Mouse (Mus musculus): ENCODE measurements around the gene Rdh11. TPM values are rescaled to one million over a fixed set of nuclear protein-coding genes. Genes with fewer than 3 reads are reported as not detected.
"Not testable (repeated sequence)": the region's sequence is repeated elsewhere in the genome, so short reads cannot be mapped to it uniquely, and the experiment has no call there.

Rdh11 gene
- total RNA-seq (2021) = 1 to 10 TPM; 2.3 to 3.1 TPM

DNA sequence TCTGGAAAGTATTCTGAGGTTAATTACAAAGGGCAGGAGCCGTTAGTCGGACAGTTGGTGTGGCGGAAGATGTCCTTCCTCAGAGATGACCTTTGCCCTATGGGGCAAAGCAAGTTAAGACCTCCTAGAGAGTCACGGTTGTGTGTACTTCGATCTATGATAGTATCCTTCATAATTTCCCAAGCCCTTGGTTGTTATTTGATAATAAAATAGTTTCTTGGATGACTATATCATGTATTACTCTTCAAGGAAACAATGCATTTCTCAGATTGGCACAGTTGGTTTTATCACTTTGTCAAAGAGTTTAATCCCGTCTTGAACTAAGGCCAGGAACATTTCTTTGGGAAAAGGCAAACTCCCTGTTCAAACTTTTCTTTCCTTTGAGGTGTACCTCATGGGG lies at the start of gene Rdh11:
Gene Rdh11 (minus strand): TSS at position 101 of the 400 bp plus-strand sequence.
- DNase-seq (ENCODE audit: low spot score) = no peak
- intact Hi-C loops (cut with DNase I) = loop anchor here (5.0 kb wide), 1 partner anchor 70 kb away; no protein-coding TSS in a partner anchor

DNA sequence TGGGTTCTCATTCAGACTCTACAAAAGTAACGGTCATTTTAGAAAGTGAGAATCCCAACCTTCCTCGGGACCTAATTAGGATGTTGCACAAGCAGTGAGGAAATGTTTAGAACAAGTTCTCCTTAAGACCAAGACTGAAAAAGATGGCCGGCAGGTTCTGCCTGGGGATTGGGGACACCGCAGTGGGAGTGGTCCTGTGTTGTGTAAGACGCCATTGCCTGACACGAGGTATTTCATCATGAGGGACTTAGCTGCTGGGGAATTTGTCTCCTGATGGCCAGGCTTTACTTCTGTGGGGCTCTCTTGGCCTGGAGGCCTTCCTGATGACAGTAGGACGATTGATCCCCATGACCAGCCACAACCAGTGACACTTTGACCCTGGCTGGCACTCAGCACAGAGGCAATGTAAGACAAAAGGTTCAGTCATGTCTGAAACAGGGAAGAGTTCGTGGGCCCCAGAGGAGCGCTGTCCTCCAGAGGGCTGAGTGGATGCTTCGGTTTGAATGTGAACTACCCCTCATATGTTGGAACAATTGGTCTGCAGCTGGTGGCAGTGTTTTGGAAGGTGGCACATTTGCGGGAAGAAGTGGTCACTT lies 43.5 kb upstream of the Rdh11 start:
- intact Hi-C loops (cut with DNase I) = no loop called here
- DNase-seq (ENCODE audit: low spot score) = no peak

GRCm38 (mm10) chr12:79217511-79217910 lies 25.4 kb upstream of the Rdh11 start:
- no peak for DNase-seq (ENCODE audit: low spot score)

GRCm38 (mm10) chr12:79211447-79211846 lies 19.4 kb upstream of the Rdh11 start:
- DNase-seq (ENCODE audit: low spot score) = no peak
- intact Hi-C loops (cut with DNase I) = no loop called here

More at GRCm38 (mm10) chr12:79217511-79217910, 25.4 kb upstream of the Rdh11 start:
- intact Hi-C loops (cut with DNase I) = no loop called here

DNA sequence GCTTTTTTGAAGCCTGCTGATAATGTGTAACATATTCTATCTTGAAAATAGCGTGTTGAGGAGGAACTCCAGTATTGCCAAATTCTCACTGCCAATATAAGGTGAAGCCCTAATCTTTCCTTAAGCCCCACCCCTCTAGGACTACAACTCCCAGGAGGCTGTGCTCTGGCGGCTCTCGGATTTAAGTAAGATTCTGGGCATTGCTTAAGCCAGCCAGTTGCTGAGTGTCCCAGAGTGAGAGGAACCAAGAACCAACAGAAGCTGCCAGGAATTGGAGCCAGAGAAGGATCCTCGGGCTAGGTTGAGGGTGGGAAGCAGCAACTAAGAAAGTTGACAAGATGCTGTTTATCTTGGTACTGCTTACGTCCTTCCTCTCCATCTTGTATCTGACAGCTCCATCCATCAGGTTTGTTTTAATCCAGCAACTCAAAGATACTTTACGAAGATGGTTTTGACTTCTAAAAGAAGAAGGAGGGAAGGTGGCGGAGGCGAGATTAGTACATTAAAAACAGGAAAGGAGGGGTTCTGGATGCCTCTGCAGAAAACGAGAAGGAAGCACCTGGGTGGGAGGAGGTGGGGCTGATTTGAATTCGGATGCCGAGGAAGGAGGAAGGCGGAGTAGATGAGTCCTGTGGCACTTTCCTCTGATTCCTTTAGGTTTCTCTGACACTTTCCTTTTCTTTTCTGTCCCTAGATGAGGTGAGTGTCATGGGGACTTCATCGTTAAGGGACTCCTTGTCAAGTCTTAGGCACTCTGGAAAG lies 16.8 kb upstream of the Rdh11 start, which contains the start of gene Rdh12:
Gene Rdh12 (plus strand): TSS at position 212 of the 762 bp plus-strand sequence.
- no peak for DNase-seq (ENCODE audit: low spot score)
- intact Hi-C loops (cut with DNase I) = no loop called here

- intact Hi-C loops (cut with DNase I) = no loop called here
- DNase-seq (ENCODE audit: low spot score) = no peak
Observed at GRCm38 (mm10) chr12:79201882-79202281, 9.8 kb upstream of the Rdh11 start.

- no peak for DNase-seq (ENCODE audit: low spot score)
- intact Hi-C loops (cut with DNase I) = no loop called here
Observed at GRCm38 (mm10) chr12:79197105-79197504, 5.0 kb upstream of the Rdh11 start.

DNA sequence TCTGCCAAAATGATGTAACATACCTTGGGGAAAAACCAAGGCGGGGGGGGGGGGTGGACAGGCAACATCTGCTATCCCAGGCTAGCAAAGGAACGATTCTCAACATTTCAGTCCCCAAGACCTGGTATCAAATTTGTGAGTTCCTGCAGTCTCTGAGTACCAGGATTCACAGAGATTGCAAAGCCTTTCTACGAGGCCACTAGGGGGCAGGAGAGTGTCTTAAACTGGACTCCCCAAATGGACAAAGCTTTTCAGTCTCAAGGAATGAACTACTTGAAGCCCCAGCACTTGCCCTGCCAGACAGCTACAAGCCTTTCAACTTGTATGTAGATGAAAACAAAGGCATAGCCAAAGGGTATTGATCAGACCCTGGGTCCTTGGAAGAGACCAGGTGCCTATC lies 1.3 kb upstream of the Rdh11 start:
- DNase-seq (ENCODE audit: low spot score) = no peak
- intact Hi-C loops (cut with DNase I) = loop anchor here (5.0 kb wide), 1 partner anchor 69 kb away; no protein-coding TSS in a partner anchor

GRCm38 (mm10) chr12:79191701-79192100 lies 392 bp downstream of the Rdh11 start:
- intact Hi-C loops (cut with DNase I) = loop anchor here (5.0 kb wide), 1 partner anchor 71 kb away; no protein-coding TSS in a partner anchor

GRCm38 (mm10) chr12:79190931-79191673 lies 991 bp downstream of the Rdh11 start:
- intact Hi-C loops (cut with DNase I) = loop anchor here (5.0 kb wide), 1 partner anchor 71 kb away; no protein-coding TSS in a partner anchor
- DNase-seq (ENCODE audit: low spot score) = no peak

More at GRCm38 (mm10) chr12:79191701-79192100, 392 bp downstream of the Rdh11 start:
- peak; percentile 50 for DNase-seq (ENCODE audit: low spot score)

DNA sequence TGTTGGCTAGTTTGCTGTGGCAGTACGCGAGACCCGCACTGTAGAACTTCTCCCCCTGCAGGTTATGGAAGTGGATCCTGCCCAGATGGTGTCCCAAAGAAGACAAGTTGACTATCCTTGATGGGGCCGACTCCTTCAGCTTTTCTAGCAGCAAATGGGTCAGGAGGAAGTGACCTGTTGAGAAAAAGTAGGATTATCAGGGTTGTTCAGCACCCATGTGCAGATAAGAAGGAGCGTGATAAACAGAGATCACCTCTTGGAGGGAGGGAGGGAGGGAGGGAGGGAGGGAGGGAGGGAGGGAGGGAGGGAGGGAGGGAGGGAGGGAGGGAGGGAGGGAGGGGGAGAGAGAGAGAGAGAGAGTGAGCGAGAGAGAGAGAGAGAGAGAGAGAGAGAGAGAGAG lies 6.9 kb downstream of the Rdh11 start:
- not testable (repeated sequence) for DNase-seq (ENCODE audit: low spot score)

GRCm38 (mm10) chr12:79175998-79176397 lies 16.1 kb downstream of the Rdh11 start:
- no peak for DNase-seq (ENCODE audit: low spot score)
- intact Hi-C loops (cut with DNase I) = loop anchor here (10.0 kb wide), 1 partner anchor 161 kb away; no protein-coding TSS in a partner anchor

More for the DNA sequence above, 6.9 kb downstream of the Rdh11 start:
- intact Hi-C loops (cut with DNase I) = not testable (repeated sequence)

DNA sequence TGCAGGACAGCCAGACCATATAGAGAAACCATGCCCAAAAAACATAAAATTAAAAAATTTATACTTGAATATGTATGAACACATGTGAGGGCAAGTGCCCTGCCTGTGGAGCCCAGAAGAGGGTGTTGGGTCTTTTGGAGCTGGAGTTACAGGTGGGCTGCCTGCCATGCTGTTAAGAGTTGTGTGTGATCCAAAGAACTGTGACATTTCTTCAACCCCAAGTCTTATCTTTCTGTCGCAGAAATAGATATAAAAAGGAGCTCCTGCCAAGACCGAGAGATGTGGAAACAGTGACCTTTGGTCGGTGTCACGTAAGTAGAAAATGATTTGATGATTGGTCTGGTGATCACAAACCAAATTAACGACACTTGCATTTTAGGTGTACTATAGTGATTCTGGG lies 18.4 kb downstream of the Rdh11 start:
- intact Hi-C loops (cut with DNase I) = loop anchor here (10.0 kb wide), 1 partner anchor 159 kb away; no protein-coding TSS in a partner anchor
- no peak for DNase-seq (ENCODE audit: low spot score)

DNA sequence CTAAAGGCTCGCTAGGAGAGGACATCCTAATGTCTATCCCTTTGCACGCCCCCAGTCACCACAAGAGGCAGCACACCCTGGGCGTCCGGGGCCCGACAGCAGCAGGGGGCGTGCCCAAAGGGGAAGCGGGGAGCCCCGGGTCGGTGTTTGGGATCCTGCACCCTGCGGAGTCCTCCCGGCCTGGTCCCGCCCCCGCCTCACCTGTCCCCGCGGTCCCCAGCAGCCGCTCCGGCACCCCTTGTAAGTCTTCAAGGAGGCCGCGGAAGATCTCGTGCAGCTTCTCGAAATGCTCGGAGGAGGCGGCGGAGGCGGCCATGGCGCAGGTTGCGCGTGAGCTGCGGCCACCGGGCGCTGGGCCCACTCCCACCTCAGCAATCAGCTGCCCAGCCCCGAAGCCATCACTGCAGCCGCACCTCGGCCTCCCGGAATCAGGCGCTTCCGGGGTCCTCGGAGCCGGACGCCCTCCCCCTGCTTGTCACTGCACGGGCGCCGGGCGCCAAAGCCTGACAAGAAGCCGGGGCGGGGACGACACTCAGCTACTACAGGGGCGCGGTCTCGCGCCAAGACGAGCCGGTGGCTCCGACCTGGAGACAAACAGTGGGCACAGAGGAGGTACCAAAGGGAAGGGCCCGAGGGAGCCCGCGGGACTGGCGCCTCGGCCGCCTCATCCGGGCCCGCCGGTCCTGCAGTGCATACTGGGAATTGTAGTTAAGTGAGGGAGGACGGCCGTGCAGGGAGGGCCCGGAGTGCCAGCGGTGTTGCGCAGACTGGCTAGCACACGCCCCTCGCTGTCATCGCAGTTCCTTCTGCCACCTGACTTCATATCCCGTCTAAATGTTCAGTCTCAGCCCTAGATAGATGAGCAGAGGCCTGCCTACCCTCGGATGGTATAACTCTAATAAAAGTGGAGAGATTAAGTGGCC lies 19.8 kb downstream of the Rdh11 start, which contains the start of gene Vti1b:
Gene Vti1b (minus strand): TSS at position 649 of the 923 bp plus-strand sequence.
- intact Hi-C loops (cut with DNase I) = loop anchor here (10.0 kb wide), 1 partner anchor 157 kb away; no protein-coding TSS in a partner anchor
- peak; percentile 84 for DNase-seq (ENCODE audit: low spot score)

DNA sequence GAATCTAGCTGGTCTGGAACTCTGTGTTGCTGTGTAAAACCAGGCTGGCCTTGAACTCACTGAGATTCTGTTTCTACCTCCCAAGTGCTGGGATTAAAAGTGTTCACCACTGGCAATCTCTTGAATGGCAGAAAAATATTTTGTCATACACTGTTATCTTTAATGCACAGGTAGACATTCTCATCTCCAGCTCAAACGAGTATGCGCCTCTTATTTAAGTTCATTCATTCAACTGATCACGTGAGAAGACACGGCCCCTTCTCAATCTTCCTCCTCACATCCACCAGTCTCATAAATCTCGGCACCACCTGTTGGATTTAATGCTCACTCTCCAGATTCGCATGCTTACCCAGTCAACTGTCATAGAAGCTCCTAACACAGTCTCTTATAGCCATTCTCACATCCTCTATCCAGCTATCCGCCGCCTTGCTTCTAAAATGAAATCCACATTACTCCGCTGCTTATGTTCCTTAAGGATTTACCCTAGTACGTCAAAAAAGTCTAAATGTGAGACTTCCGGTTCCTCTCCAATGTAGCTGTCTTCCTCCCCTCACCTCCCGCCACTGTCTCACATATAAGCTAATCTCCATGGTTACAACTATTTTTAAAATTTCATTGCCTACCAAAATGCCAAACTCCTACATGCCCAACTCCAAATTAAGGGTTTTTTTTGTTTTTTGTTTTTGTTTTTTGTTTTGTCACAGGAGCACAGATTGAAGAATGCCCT lies 20.7 kb downstream of the Rdh11 start:
- DNase-seq (ENCODE audit: low spot score) = no peak
- intact Hi-C loops (cut with DNase I) = loop anchor here (10.0 kb wide), 1 partner anchor 157 kb away; no protein-coding TSS in a partner anchor

DNA sequence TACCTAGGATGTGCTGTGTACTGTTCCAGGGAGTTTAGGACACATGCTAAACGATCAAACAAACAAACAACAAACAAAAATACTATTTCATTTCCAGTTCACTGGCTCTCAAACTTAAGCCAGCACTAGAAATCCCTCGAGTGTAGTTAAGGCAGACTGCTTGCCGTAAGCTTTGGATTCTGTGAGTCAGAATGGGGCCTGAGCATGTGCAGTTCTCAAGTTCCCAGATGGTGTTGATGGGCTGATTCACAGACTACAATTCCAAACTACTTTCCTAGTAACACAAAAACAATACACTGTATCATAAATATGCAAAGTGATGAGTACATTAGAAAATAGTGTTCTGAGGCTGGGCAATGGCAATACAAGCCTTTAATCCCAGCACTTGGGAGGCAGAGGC lies 21.7 kb downstream of the Rdh11 start:
- no peak for DNase-seq (ENCODE audit: low spot score)
- intact Hi-C loops (cut with DNase I) = loop anchor here (10.0 kb wide), 1 partner anchor 156 kb away; no protein-coding TSS in a partner anchor

DNA sequence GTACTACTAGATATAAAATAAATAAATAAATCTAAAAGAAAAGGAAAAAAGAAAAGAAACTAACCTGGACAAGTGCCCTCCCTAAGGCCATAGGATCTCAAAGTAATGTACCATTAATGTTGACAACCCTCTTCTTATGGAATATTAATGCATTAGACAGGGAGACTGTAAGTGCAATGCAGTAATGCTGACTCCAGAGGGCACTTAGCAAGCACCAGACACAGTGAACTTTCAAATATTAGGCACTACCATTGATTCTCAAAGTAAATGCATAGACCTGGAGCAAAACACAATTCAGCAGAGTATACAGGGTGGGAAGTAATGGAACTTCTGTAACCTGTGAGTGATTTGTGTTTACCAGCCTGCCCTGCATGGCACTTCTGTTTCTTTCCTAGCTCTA lies 22.9 kb downstream of the Rdh11 start:
- no peak for DNase-seq (ENCODE audit: low spot score)
- intact Hi-C loops (cut with DNase I) = no loop called here

DNA sequence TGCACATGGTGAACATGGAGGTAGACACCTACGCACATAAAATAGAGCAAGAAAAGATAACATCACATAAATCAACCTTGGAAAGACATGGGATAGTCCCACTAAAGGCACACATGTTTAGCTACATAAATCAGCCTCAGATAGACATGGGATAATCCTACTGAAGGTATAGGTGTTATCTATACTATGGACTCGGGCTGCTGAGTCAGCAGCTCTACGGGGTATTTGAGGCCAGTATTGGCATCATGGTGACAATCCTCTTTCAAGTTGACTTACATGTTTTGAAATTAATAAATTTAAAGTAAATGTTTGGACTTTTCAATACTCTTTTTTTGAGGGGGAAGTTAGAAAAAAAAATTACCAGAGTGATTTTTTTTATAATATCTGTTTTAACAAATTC lies 29.2 kb downstream of the Rdh11 start:
- intact Hi-C loops (cut with DNase I) = no loop called here
- DNase-seq (ENCODE audit: low spot score) = no peak

Measured in heart, postnatal 25 days (tissue).